Mouse (Mus musculus) liver, postnatal 0 days (tissue): ENCODE data around the gene Btrc. TPM values are rescaled to one million over a fixed set of nuclear protein-coding genes. Genes with fewer than 3 reads are reported as not detected.
A peak's percentile ranks its signal among the peaks of the same experiment; 100 is the strongest.

Experiments
- ATAC-seq: fragments of 200-750 bp; cut with Nextera tagmentation; 2 replicates; pipeline ENCODE4 v1.8.0; 2017; ENCODE audit warnings: mild to moderate bottlenecking, moderate library complexity
- DNase-seq: peaks from one replicate; pipeline ENCODE4 v3.0.0-alpha.2; 2016
- H3K27ac ChIP-seq: fragments of 300-500 bp; sonication (generic); 2 replicates; pipeline ENCODE4 v1.5.1; 2014; ENCODE audit warnings: antibody characterized with exemption, moderate library complexity, mild to moderate bottlenecking, low read depth
- H3K27me3 ChIP-seq: fragments of 300-500 bp; sonication (generic); 2 replicates; pipeline ENCODE4 v1.6.1; 2014; ENCODE audit warnings: low read length, control low read depth, mixed read lengths; ENCODE audit not compliant: insufficient read depth
- H3K36me3 ChIP-seq: fragments of 300-500 bp; sonication (generic); replicated peaks from 2 replicates; pipeline ENCODE4 v1.6.1; 2014; ENCODE audit warnings: mild to moderate bottlenecking, control low read depth, low read length, moderate library complexity, mixed read lengths; ENCODE audit not compliant: insufficient read depth
- H3K4me1 ChIP-seq: fragments of 300-500 bp; sonication (generic); 2 replicates; pipeline ENCODE4 v1.6.1; 2014; ENCODE audit warnings: antibody characterized with exemption, mild to moderate bottlenecking, control low read depth; ENCODE audit not compliant: insufficient read depth
- H3K4me2 ChIP-seq: fragments of 300-500 bp; sonication (generic); 2 replicates; pipeline ENCODE4 v1.6.1; 2014; ENCODE audit warnings: low read depth, mild to moderate bottlenecking, low read length, moderate library complexity, mixed read lengths
- H3K4me3 ChIP-seq: fragments of 300-500 bp; sonication (generic); 2 replicates; pipeline ENCODE4 v1.5.1; 2014; ENCODE audit warnings: low read depth, low read length
- H3K9ac ChIP-seq: fragments of 300-500 bp; sonication (generic); replicated peaks from 2 replicates; pipeline ENCODE4 v1.6.1; 2014; ENCODE audit warnings: mild to moderate bottlenecking, moderate library complexity
- H3K9me3 ChIP-seq: fragments of 300-500 bp; sonication (generic); 2 replicates; pipeline ENCODE4 v1.6.1; 2016; ENCODE audit warnings: mild to moderate bottlenecking, control low read depth, low read length, mixed read lengths
- CTCF ChIP-seq: sonication (generic); IDR thresholded peaks from 2 replicates; pipeline ENCODE4 v1.5.1; 2016; ENCODE audit warnings: antibody characterized with exemption, low read depth
- EP300 ChIP-seq: IDR thresholded peaks from 2 replicates; pipeline ENCODE4 v1.6.1; 2016; ENCODE audit warnings: antibody characterized with exemption, low read depth, mild to moderate bottlenecking
- WGBS: fragments of 180-500 bp; shearing (Covaris S2); extraction: QIAGEN DNeasy Blood & Tissue Kit; methylation state at CpG from one replicate; pipeline ENCODE4 v1.1.7; 2014; ENCODE audit not compliant: insufficient replicate concordance; 5-methylcytosine and 5-hydroxymethylcytosine counted together
- polyA plus RNA-seq: library from polyadenylated mRNA; unstranded; fragments of >200 nt; fragmentation: Nextera tagmentation; extraction: Ambion mirVana; gene quantifications from 2 replicates; pipeline ENCODE4 v1.2.1, GENCODE M21; 2015

The Btrc gene
- polyA plus RNA-seq, 1 experiment from 2014 or later: 21.3 TPM

GRCm38 (mm10) chr19:45507531-45507930, 144.0 kb downstream of the Btrc start:
- 90% methylated on average over 19 of the region's 19 CpGs for WGBS
- ATAC-seq: no peak

GRCm38 (mm10) chr19:45510680-45511079, 147.1 kb downstream of the Btrc start:
- no peaks in the 10 kb centered on the region for H3K4me1 ChIP-seq
- H3K9ac ChIP-seq: no peak overlapping the region
- ATAC-seq (no peak), DNase-seq (no peak)
- H3K9me3 ChIP-seq: no peaks in the 10 kb centered on the region
- no peak overlapping the region for H3K27ac ChIP-seq
- peaks cover 38% of the 10 kb centered on the region for H3K36me3 ChIP-seq
- WGBS: 56% methylated on average over 3 of the region's 3 CpGs
- H3K27me3 ChIP-seq: no peaks in the 10 kb centered on the region
- no peak overlapping the region for H3K4me2 ChIP-seq
- TF ChIP-seq EP300 (peak; percentile 70), CTCF (no peak)
- H3K4me3 ChIP-seq: no peak overlapping the region

More at GRCm38 (mm10) chr19:45507531-45507930, 144.0 kb downstream of the Btrc start:
- DNase-seq: no peak
- H3K9ac ChIP-seq: no peak overlapping the region
- no peak overlapping the region for H3K4me3 ChIP-seq
- H3K27me3 ChIP-seq: no peaks in the 10 kb centered on the region
- TF ChIP-seq CTCF (no peak), EP300 (no peak)
- H3K4me1 ChIP-seq: no peaks in the 10 kb centered on the region
- no peaks in the 10 kb centered on the region for H3K9me3 ChIP-seq
- peaks cover 16% of the 10 kb centered on the region for H3K36me3 ChIP-seq
- H3K4me2 ChIP-seq: no peak overlapping the region
- no peak overlapping the region for H3K27ac ChIP-seq

- no peaks in the 10 kb centered on the region for H3K9me3 ChIP-seq
- TF ChIP-seq CTCF (no peak), EP300 (no peak)
- no peak overlapping the region for H3K4me3 ChIP-seq
- 84% methylated on average over 4 of the region's 4 CpGs for WGBS
- H3K27ac ChIP-seq: no peak overlapping the region
- DNase-seq (no peak), ATAC-seq (no peak)
- no peak overlapping the region for H3K9ac ChIP-seq
- H3K4me2 ChIP-seq: no peak overlapping the region
- no peaks in the 10 kb centered on the region for H3K27me3 ChIP-seq
- peaks cover 46% of the 10 kb centered on the region for H3K36me3 ChIP-seq
- H3K4me1 ChIP-seq: no peaks in the 10 kb centered on the region
Measured at GRCm38 (mm10) chr19:45511406-45511805, 147.9 kb downstream of the Btrc start.

GRCm38 (mm10) chr19:45515341-45515740, 151.8 kb downstream of the Btrc start:
- no peaks in the 10 kb centered on the region for H3K4me1 ChIP-seq
- no peak for ATAC-seq
- 90% methylated on average over 2 of the region's 2 CpGs for WGBS

GRCm38 (mm10) chr19:45516264-45516663, 152.7 kb downstream of the Btrc start:
- H3K27ac ChIP-seq: no peak overlapping the region
- H3K9ac ChIP-seq: no peak overlapping the region
- H3K36me3 ChIP-seq: peaks cover 84% of the 10 kb centered on the region
- H3K4me3 ChIP-seq: no peak overlapping the region
- no peak for DNase-seq
- H3K4me2 ChIP-seq: no peak overlapping the region
- ATAC-seq: no peak
- TF ChIP-seq EP300 (no peak), CTCF (no peak)
- no peaks in the 10 kb centered on the region for H3K27me3 ChIP-seq
- H3K4me1 ChIP-seq: no peaks in the 10 kb centered on the region
- WGBS: 92% methylated on average over 12 of the region's 12 CpGs
- no peaks in the 10 kb centered on the region for H3K9me3 ChIP-seq

More at GRCm38 (mm10) chr19:45515341-45515740, 151.8 kb downstream of the Btrc start:
- H3K4me2 ChIP-seq: no peak overlapping the region
- no peaks in the 10 kb centered on the region for H3K27me3 ChIP-seq
- no peak overlapping the region for H3K27ac ChIP-seq
- no peak overlapping the region for H3K4me3 ChIP-seq
- TF ChIP-seq EP300 (no peak), CTCF (no peak)
- no peaks in the 10 kb centered on the region for H3K9me3 ChIP-seq
- H3K9ac ChIP-seq: no peak overlapping the region
- peaks cover 75% of the 10 kb centered on the region for H3K36me3 ChIP-seq
- no peak for DNase-seq

- no peak for ATAC-seq
- WGBS: 61% methylated on average over 7 of the region's 7 CpGs
- no peaks in the 10 kb centered on the region for H3K9me3 ChIP-seq
Measured at GRCm38 (mm10) chr19:45527382-45527781, 163.8 kb downstream of the Btrc start.

More at GRCm38 (mm10) chr19:45527382-45527781, 163.8 kb downstream of the Btrc start:
- no peaks in the 10 kb centered on the region for H3K27me3 ChIP-seq
- no peak overlapping the region for H3K4me2 ChIP-seq
- DNase-seq: no peak
- H3K27ac ChIP-seq: peak overlapping the region; percentile 20; the same call in 1 of the 2 replicates
- H3K4me3 ChIP-seq: no peak overlapping the region
- H3K9ac ChIP-seq: no peak overlapping the region
- H3K36me3 ChIP-seq: peaks cover 40% of the 10 kb centered on the region
- peaks cover 3% of the 10 kb centered on the region for H3K4me1 ChIP-seq
- no peak for TF ChIP-seq EP300
- TF ChIP-seq CTCF: no peak
